Mouse (Mus musculus): ENCODE results near the gene Prdm11.

DNA sequence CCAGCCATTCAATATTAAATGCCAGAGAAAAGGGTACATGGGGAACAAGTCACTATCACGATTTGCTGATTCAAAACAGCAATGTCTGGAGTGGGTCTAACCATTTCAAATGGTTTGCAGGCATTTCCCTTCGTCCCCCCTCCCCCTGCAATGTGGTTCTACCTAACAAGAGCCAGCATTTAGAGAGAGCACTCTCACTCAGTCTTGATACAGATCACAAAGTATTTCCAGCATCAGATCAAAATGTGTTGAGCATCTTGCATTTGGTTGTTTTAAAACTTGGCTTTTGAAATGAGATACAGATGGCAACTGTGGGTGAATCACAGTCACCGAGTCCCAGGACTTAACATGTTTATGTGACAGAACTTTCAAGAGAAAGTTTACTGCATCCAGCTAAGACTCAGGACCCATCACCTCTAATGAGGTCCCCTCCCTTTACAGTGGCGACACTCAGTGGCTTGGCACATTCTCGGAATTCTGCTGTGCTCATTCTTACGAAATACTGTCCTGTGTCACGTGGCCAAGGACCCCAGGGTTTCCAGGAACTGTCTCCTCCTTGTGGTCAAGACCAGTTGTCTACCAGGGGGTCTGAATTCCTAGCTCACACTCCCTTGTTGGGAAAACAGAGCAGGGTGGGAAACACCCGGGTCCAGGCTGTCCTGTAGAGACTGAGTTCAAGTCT is 63.2 kb downstream of the Prdm11 start:
- TF ChIP-seq POLR2A (IDR thresholded peaks at IDR 0.05; ENCODE audit: borderline replicate concordance, control insufficient read depth, low read depth, low read length) (no peak), CTCF (IDR thresholded peaks at IDR 0.05; ENCODE audit: control insufficient read depth, insufficient read depth, low read length) (no peak)
